Mouse (Mus musculus): Measurements from ENCODE around the gene Atpaf2.

Atpaf2 gene

DNA sequence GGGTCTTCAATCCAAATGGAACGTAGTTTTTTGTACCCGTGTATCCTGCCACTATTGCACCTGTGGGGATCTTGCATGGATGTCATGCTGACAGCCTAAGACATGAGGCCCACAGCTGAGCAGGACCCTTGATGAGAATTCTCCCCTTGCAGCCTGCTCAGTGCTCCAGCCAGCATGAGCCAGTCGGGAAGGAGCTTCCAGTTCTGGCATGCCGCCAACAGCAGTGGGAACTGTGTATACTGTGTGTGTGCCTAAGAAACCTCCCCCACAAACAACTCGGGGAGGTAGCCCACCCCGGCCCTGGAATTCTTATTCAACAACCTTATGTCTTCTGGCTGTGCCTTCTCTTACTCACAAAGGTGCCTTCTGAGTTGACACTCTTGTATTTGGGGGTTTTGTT, 21.7 kb downstream of the Atpaf2 start:
- DNase-seq = no peak

DNA sequence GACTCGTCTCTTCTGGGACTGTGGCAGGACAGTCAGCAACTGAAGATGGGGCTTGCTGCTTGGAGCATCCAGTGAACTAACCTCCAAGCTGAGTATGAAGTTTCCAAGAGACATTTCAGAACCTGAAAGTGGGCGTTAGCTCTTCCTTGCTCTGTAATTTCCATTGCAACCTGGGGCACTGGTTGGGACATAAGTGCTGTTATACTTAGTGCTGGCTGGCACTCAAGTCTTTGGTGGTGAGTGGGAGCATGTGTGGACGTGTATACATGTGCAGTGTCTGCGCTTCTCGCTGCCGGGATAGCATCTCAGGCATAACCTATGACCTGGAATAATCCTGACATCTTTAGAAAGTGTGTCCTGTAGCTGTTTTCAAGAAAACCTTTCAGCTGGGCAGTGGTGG, 26.9 kb downstream of the Atpaf2 start:
- peak; percentile 30 for DNase-seq

DNA sequence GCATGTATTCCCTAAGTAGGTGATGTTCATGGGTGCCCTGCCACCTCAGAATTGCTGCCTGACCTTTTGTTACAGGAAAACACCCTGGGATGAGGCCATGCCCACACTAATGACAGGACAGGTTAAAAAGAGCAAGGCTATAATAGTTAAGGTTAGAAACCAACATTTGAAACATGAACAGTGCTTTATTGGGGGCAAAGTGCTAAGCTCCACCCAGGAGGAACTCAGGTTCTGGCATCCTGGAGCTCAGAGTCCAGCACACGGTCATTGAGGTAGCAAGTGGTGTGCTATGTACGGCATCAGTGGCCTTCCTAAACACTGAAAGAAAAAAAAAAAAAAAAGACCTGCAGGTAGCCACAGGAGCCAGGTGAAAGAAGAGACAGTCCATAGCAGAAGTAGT, 30.3 kb downstream of the Atpaf2 start:
- DNase-seq = no peak

GRCm38 (mm10) chr11:60385946-60386345, 32.3 kb downstream of the Atpaf2 start:
- no peak for DNase-seq

DNA sequence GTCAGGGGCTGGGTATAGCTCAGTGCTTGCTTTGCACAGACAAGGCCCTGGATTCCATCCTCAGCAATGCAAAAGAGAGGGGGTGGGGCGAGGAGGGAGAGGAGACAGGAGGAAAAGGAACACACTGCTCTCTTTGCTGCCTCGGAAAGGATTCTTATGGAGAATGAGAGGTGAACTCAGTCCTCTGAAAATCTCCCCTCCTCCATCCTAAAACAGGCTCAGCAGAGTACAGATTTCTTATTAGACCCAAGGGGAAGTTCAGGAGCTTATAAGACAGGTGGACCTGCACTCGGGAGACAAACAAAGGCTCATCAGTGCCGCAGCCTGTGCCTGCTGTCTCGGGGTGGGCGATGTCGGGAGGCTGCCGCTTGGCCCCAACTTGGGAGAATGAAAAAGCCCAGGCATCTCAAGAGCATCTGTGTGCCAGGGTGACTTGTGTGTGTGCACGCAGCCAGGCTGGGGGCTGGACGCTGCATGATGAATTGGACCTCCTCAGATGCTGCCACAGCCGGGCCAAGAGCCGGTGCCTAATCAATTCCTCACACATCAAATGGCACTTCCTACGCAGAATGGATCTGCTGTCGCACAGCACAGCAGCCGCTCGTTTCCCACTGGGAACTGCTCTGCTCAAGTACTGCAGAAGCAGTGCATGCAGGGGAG, 33.4 kb downstream of the Atpaf2 start:
- DNase-seq = peak; percentile 85

GRCm38 (mm10) chr11:60383518-60383917, 34.7 kb downstream of the Atpaf2 start:
- no peak for DNase-seq

DNA sequence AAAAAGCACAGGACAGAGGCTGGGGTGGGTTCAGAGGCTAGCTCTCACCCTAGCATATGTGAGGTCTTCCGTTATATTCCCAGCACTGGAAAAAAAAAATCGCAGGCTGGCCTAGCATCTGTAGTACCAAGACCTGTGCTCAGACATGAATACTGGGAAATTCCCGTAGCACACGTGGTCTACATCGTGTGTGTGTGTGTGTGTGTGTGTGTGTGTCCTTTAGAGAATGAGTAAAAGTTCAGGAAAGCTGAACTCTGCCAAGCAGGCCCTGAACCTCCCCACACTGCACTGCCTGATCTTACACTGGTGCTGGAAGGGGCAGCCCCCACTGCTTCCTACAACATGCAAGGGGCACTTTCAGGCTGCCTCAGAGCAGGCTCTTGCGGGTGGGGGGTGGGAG, 43.8 kb downstream of the Atpaf2 start:
- no peak for DNase-seq

- DNase-seq = no peak
These were observed 47.8 kb downstream of the Atpaf2 start for GRCm38 (mm10) chr11:60370431-60370830.

GRCm38 (mm10) chr11:60369448-60369847, 48.8 kb downstream of the Atpaf2 start:
- no peak for DNase-seq

GRCm38 (mm10) chr11:60368909-60369308, 49.3 kb downstream of the Atpaf2 start:
- no peak for DNase-seq

GRCm38 (mm10) chr11:60367256-60367655, 51.0 kb downstream of the Atpaf2 start:
- no peak for DNase-seq

- no peak for DNase-seq
These were observed 51.8 kb downstream of the Atpaf2 start for GRCm38 (mm10) chr11:60366239-60367019.

DNA sequence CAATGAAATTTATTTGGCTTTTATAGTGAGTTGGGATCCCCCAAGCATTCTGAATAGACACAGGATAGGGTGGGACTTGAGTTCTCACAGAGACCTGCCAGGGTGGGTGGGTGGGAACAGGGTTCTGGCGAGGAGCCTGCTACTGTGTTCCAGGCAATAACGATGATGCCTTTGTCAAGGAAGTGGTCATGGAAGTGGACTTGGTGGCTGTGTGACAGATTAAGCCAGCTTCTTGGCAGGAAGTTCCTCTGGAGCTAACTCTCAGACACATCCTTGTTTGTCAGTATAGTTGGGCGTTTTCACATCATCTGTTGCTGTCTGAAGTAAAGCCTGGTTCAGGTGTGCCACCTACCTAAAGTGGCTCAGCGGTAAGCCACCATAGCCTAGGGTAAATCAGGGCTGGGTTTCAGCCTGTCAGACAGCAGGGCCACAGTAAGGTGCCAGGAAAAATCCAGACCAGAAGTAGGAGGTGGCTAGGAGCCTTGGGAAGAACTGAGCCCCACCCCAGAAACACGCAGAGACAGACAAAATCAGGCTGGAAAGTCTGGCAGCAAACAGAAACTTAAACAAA, 57.5 kb downstream of the Atpaf2 start:
- DNase-seq = no peak

GRCm38 (mm10) chr11:60359936-60360335, 58.3 kb downstream of the Atpaf2 start:
- DNase-seq = no peak

DNA sequence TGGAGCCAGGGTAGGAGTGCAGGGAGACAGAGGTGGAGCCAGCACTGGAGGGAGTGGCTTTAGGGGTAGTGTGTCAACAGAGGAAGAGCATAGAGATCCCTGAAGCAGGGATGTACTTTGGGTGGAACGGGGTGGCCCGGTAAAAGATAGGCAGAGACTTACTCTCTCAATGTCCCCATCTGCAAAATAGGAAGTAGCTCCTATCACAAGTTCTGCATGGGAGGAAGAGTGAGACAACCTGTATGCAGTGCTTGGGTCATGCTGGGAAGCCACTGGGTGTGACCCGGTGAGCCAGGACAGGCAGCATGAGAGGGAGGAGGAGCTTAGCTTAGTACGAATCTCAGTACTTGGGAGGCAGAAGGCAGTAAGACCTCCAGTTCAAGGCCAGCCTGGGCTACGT, 59.1 kb downstream of the Atpaf2 start:
- no peak for DNase-seq

- no peak for DNase-seq
These were observed 59.7 kb downstream of the Atpaf2 start for GRCm38 (mm10) chr11:60358548-60358947.

GRCm38 (mm10) chr11:60357116-60357515, 61.1 kb downstream of the Atpaf2 start:
- DNase-seq = no peak

GRCm38 (mm10) chr11:60355952-60356351, 62.3 kb downstream of the Atpaf2 start:
- DNase-seq = no peak

GRCm38 (mm10) chr11:60352559-60353411, 65.5 kb downstream of the Atpaf2 start, which contains the start of the genes Tom1l2 and Drc3:
Tom1l2 (minus strand) TSS chr11:60352905.
Drc3 (plus strand) TSS chr11:60353329.
- peak; percentile 100 for DNase-seq

DNA sequence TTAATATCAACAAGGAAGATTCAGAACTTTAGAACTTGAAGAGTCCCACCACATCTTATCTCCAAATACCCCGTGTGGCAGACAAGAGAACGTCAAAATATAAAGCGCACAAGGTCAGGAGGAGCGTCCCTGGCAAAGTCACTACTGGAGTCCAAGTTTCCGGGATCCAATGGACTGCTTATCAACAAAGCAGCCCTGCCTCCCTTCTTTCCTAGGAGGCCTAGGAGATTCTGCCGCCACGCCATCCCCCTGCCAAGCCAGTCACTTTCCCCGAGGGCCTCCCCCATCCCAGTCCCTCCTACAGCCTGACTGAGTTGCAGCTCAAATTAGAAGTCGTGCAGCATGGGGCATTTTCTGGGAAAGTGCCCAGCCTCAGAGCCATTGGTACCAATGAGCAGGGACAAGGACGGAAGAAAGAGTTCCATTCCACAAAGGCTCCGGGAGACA, 66.3 kb downstream of the Atpaf2 start:
- DNase-seq = peak; percentile 66

- DNase-seq = no peak
These were observed 66.9 kb downstream of the Atpaf2 start for GRCm38 (mm10) chr11:60351388-60351787.
